Mouse (Mus musculus) neural tube, embryonic 10.5 days (tissue): ENCODE measurements around the gene Med29.
A peak's percentile ranks its signal among the peaks of the same experiment; 100 is the strongest.

Experiments used
- DNase-seq: peaks from one replicate; pipeline ENCODE4 v3.0.0-alpha.2; 2017; ENCODE audit warnings: low spot score; ENCODE audit errors: extremely low spot score

Gene Med29

GRCm38 (mm10) chr7:28376011-28376771, 16.3 kb downstream of the Med29 start:
- peak; percentile 66 for DNase-seq

DNA sequence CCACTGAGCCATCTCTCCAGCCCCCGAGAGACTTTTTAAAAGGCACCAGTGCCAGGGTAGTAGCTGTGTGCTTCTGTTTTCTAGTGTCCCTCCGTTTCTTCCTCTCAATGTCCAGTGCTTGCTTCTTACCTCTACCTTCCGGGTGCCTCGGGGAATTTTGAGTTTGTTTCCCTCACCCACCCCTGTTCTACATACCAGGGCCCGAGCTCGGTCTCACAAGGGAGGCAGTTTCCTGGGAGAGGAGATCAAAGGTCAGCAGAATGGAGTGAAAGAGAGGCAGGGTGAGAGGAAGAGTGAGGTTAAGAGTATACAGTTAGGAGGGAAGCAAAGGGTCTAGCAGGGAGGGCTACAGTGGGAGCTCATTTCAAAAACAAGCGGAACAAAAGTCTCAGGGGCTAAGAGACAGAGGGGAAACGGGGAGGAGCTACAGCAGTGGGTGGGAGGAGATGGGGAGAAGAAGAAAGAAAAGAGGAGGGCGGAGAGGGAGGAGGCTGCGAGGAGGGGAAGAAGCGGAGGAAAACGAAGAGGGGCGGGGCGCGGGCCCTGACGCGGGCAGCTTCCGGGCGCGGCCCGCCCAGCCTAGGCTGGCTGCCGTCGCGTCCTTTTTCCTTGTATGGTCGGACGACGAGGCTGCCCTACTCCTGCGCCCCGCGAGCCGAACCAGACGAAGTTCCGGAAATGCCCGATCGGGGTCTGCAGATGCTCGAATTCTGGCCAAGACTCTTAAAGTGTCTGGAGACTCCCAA, 17.2 kb downstream of the Med29 start:
- peak; percentile 86 for DNase-seq

GRCm38 (mm10) chr7:28374647-28375046, 17.9 kb downstream of the Med29 start:
- DNase-seq: peak; percentile 13

GRCm38 (mm10) chr7:28373891-28374495, 18.5 kb downstream of the Med29 start:
- DNase-seq: peak; percentile 16

- DNase-seq: peak; percentile 71
Measured at GRCm38 (mm10) chr7:28373131-28373581, 19.4 kb downstream of the Med29 start.

DNA sequence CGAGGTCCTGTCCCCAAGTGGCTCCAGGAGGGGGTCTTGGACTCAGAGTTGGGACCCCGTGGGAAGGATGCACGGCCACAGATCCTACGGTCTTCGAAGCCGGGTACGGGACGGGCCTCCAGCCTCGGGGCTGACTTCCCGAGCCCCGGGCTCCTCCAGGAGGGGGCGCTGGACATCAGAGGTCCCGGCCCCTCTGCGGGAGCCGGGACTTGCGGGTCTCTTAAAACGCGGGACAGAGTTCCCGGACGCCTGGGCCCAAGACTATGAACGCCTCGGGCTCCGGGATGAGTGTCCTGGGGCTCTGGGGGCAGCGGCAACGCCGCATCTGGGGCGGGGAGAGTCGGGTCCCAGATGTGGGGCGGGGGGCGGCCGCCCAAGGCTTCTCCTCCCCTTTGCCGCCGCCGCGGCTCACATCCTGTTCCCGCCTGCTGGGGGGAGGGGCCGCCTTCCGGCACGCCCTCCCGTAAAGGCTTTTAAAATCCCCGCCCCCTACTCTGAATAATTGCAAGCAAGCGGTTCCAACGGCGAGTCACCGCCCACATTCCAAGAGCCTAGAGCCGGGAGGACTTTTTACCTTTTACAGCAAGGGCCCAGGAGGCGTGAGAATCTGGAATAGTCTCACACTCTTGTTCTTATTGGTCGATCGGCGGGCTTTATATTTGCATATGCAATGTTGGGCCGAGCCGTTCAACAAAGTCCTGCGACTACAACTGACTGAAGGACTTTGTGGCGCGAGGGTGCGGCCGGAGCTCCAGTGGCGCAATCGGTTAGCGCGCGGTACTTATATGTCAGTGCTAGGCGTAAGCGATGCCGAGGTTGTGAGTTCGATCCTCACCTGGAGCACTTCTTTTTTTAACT, 20.0 kb downstream of the Med29 start, which contains the start of gene Plekhg2:
TSS of gene Plekhg2 (minus strand) at position 349 of the 858 bp plus-strand sequence.
- peak; percentile 99 for DNase-seq

GRCm38 (mm10) chr7:28371514-28371989, 21.0 kb downstream of the Med29 start:
- DNase-seq: peak; percentile 65

DNA sequence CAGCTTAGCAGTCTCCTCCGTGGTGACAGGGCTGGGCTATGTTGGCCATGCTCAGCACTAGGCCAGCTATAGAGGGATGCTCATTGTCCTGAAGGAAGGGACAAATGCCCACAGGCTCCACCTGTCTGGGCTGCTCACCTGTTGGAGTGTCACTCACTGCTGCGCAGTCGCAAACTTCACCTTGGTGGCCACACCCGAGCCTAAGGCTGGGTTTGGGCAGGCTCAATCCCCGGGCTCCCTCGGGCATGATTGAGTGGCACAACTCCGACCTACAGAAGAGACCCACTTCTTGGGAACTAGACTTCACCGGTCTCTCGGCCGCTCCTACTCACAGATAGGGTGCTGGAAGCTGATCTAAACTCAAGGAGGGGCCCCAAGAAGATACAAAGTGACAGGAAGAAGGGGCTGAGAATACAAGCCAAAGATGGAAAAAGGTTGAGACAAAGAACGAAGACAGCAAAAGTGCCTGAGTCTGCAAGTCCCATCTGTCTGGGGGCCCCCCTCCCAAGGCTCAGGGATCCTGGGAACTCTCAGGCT, 21.5 kb downstream of the Med29 start:
- DNase-seq: no peak

- DNase-seq: no peak
Measured at GRCm38 (mm10) chr7:28370051-28370450, 22.5 kb downstream of the Med29 start.

DNA sequence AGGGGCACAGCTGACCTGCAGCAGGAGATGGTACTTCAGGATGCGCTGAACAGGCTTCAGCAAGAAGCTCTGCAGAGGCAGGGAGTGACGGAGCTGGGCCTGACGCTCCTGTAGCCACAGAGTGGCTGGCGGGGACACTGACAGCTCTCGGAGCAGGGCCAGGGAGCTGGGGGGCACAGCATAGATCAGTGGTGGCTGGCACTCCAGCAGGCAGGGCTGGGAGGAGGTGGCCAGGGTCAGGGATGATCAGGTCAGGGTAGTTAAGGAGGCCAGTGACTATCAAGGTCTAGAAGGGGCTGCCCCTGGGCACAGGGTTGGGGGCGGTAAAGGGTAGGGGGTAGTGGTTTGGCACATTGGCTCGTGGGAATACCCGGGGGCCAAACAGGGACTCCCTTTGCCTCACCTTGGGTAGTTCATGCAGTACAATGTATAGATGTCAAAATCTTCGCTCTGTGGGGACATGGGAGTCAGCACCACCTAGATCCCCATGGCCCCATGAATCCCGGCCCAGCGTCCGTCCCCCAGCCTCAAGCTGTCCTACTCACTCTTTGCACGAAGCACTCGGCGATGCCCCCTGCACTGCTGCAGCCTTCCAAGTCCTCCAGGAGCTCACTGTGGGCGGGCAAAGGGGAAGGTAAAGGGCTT, 24.1 kb downstream of the Med29 start:
- DNase-seq: no peak

DNA sequence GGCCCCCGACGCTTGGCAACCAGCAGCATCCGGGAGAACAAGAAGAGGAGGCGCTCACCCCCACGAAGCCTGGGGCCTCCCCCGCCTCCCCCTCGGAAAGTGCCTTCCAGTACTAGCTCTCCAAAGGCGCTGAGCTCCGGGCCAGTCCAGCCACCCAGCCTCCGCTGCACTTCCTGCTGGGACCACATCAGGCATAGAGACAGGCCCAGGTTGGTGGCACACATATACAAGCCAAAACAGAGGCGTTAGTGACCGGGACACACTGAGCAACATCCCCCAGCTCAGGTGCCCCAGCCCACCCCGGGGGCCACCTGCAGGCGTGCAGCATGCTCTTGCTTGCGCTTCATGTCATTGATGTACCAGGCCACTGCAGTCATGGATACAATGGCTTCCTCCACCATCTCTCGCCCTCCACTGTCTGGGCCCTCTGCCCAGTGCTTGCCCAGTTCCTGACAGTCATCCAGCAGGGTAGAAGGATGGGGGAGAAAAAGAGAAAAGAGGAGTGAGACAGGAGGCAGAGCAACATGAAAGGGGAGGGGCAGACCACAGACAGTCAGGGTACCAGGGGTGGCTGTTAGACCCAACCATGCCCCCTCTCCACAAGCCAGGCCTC, 24.7 kb downstream of the Med29 start:
- no peak for DNase-seq

- no peak for DNase-seq
Measured at GRCm38 (mm10) chr7:28362441-28363060, 30.0 kb downstream of the Med29 start.

GRCm38 (mm10) chr7:28361647-28362341, 30.7 kb downstream of the Med29 start:
- DNase-seq: no peak

DNA sequence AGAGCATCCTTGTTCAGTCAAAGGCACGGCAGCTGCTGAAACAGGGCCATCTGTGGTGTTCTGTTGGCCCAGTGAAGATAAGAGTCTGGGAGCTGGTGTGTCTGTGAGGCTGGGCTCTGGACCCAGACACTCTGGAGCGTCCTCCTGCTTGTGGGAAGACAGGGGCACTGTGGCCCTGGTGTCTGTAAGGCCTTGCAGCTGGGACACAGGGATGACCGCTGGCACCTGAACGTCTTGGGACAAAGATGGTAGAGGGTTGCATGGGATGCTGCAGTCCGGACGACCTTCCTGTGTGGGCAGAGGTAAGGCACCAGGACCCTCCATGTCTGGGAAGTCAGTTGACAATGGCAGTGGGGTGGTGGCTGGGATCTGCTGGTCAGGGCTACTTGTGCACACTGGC, 32.2 kb downstream of the Med29 start:
- no peak for DNase-seq

- DNase-seq: no peak
Measured at GRCm38 (mm10) chr7:28359854-28360253, 32.7 kb downstream of the Med29 start.

GRCm38 (mm10) chr7:28358431-28358830, 34.1 kb downstream of the Med29 start:
- DNase-seq: no peak

DNA sequence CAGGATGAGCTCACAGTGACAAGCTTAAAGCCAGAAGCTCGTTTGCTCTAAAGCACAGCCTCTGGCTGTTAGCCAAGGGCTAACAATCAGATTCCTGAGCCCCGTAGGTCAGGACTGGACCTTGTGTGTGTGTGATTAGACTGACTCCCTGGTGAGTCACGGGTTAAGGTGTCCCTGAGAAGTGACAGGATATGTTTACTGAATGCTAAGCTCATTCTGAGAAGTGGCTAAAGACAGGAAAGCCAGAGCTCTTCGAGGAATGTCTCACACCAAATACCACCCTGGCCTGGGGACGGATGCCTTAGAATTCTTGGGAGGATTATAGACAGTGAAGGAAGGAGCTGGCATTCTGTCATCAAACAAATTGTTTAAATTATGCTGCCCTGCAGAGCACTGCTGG, 34.5 kb downstream of the Med29 start:
- DNase-seq: no peak

GRCm38 (mm10) chr7:28356981-28357380, 35.5 kb downstream of the Med29 start:
- peak; percentile 54 for DNase-seq

DNA sequence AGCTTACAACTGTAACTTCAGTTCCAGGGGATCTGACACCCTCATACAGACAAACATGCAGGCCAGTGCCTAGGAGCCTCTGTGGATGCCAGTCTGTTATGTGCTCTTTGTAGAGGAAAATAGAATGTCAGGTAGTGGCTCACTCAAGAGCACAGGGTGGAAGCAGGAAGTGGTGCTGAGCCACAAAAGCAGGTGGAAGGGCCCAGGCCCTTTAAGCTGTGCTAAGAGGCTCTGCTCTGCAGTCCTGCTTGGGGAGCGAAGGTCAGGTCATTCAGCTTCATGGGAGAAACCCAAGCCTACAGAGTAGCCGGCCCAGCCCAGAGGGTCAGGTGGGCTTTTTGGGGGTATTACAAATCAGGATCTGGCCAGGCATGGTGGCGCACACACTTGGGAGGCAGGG, 37.3 kb downstream of the Med29 start:
- DNase-seq: no peak
